Mouse (Mus musculus) ZHBTc4 (cell line): Measurements from ENCODE around the gene Mfap4.

ENCODE experiments used
- DNase-seq: peaks from one replicate; pipeline ENCODE4 v3.0.0-alpha.2; 2011; ENCODE audit warnings: low read depth, low spot score

The Mfap4 gene

GRCm38 (mm10) chr11:61484613-61485540 is at the start of gene Mfap4:
Gene Mfap4, plus strand, starts transcription at chr11:61485431.
- DNase-seq, result no peak

GRCm38 (mm10) chr11:61436298-61436697 is 48.9 kb upstream of the Mfap4 start:
- no peak for DNase-seq

- DNase-seq, result no peak
Measured at GRCm38 (mm10) chr11:61439170-61439569, 46.1 kb upstream of the Mfap4 start.

GRCm38 (mm10) chr11:61440416-61440815 is 44.8 kb upstream of the Mfap4 start:
- DNase-seq, result no peak

GRCm38 (mm10) chr11:61441670-61442069 is 43.6 kb upstream of the Mfap4 start:
- DNase-seq, result no peak

- no peak for DNase-seq
Measured at GRCm38 (mm10) chr11:61443807-61444206, 41.4 kb upstream of the Mfap4 start.

GRCm38 (mm10) chr11:61447296-61447695 is 37.9 kb upstream of the Mfap4 start:
- DNase-seq, result peak; percentile 83

- DNase-seq, result peak; percentile 17
Measured at GRCm38 (mm10) chr11:61448041-61448440, 37.2 kb upstream of the Mfap4 start.

- DNase-seq, result no peak
Measured at GRCm38 (mm10) chr11:61448599-61449225, 36.5 kb upstream of the Mfap4 start.

- peak; percentile 84 for DNase-seq
Measured at GRCm38 (mm10) chr11:61449499-61450292, 35.5 kb upstream of the Mfap4 start.

- no peak for DNase-seq
Measured at GRCm38 (mm10) chr11:61464071-61464470, 21.2 kb upstream of the Mfap4 start.

- DNase-seq, result no peak
Measured at GRCm38 (mm10) chr11:61465422-61465821, 19.8 kb upstream of the Mfap4 start.

GRCm38 (mm10) chr11:61468534-61468933 is 16.7 kb upstream of the Mfap4 start:
- DNase-seq, result no peak

- no peak for DNase-seq
Measured at GRCm38 (mm10) chr11:61469317-61469917, 15.8 kb upstream of the Mfap4 start.

- no peak for DNase-seq
Measured at GRCm38 (mm10) chr11:61470880-61471279, 14.4 kb upstream of the Mfap4 start.

- DNase-seq, result no peak
Measured at GRCm38 (mm10) chr11:61473630-61474029, 11.6 kb upstream of the Mfap4 start.

GRCm38 (mm10) chr11:61476786-61477382 is 8.3 kb upstream of the Mfap4 start:
- DNase-seq, result no peak

- no peak for DNase-seq
Measured at GRCm38 (mm10) chr11:61477566-61478508, 7.4 kb upstream of the Mfap4 start.

- DNase-seq, result no peak
Measured at GRCm38 (mm10) chr11:61478788-61479187, 6.4 kb upstream of the Mfap4 start.
